Mouse (Mus musculus) liver, embryonic 14.5 days (tissue): ENCODE data around the gene Atp6v1a.

Experiments used
- CTCF ChIP-seq: IDR thresholded peaks from 2 replicates; pipeline ENCODE4 v1.5.1; 2016; ENCODE audit warnings: antibody characterized with exemption, low read depth, control low read depth
- EP300 ChIP-seq: IDR thresholded peaks from 2 replicates; pipeline ENCODE4 v1.6.1; 2016; ENCODE audit warnings: antibody characterized with exemption, low read depth

DNA sequence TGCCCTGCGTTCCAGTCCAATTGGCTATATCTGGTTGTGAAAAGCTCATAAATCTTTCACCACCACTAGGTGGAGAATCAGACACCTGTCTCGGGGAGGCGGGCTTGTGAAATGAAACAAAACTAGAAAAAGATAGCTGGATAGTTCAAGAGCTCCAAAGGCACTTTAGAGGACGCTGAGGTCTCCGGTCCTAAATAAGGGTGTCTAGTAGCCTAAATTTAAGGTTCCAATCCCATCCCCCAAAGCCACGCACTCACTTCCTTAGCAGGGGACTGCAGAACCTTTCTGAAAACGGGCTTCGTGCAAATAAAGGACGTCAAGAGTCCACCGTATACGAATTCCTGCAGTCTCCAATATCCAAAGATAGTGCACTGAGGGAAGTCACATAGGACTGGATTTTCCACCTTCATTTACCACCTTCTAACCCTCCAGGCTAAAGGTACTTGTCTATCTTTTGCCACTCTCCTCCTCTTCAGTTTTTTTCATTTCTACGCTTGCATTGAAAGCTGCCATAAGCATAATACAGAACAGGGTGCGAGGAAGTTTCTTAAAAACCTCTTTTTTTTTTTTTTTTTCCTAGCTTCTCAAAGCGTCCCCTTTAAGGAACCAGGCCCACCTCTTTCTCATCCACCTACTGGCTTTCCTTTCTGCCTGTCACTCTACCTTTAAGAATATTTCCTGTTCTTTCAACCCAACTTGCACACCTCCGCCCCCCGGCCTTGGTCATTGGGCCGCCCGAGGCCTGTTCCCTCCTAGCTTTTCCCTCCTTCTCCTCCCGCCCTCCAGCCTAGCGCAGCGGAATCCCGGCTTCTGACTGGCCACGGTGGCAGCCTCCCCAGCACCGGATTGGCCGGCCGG is 33.0 kb upstream of the Atp6v1a start:
- TF ChIP-seq EP300 = no peak
- peak; percentile 65 for TF ChIP-seq CTCF
